Mouse (Mus musculus) gastrocnemius, postnatal 25 days (tissue): ENCODE measurements around the gene Sppl2c. TPM values are rescaled to one million over a fixed set of nuclear protein-coding genes. Genes with fewer than 3 reads are reported as not detected.

Experiments used
- DNase-seq: peaks from one replicate; pipeline ENCODE4 v3.0.0; 2022
- long read RNA-seq, 2 experiments: library from polyadenylated mRNA; stranded (forward); transcript quantifications; one replicate each; pipeline ENCODE4 v2.0.0; 2021
- total RNA-seq, 2 experiments: library from RNA; stranded (reverse); gene quantifications; 1 replicate in 1 of 2; 2 replicates in 1 of 2; pipeline ENCODE4 v1.2.3; 2021

Gene Sppl2c
- total RNA-seq: not detected
- long read RNA-seq, experiment 1: 0 reads
- long read RNA-seq, experiment 2: 0 reads

GRCm38 (mm10) chr11:104186135-104186836 lies at the start of gene Sppl2c:
Gene Sppl2c, plus strand, starts transcription at chr11:104186327.
- no peak for DNase-seq

- DNase-seq: no peak
Observed at GRCm38 (mm10) chr11:104138976-104139375, 47.2 kb upstream of the Sppl2c start.

GRCm38 (mm10) chr11:104144930-104145329 lies 41.2 kb upstream of the Sppl2c start:
- DNase-seq: no peak

GRCm38 (mm10) chr11:104148787-104149186 lies 37.3 kb upstream of the Sppl2c start:
- DNase-seq: no peak

GRCm38 (mm10) chr11:104150911-104151310 lies 35.2 kb upstream of the Sppl2c start:
- DNase-seq: no peak

- DNase-seq: no peak
Observed at GRCm38 (mm10) chr11:104154332-104154731, 31.8 kb upstream of the Sppl2c start.

GRCm38 (mm10) chr11:104154820-104155635 lies 31.1 kb upstream of the Sppl2c start:
- DNase-seq: no peak

- DNase-seq: no peak
Observed at GRCm38 (mm10) chr11:104155899-104156298, 30.2 kb upstream of the Sppl2c start.

GRCm38 (mm10) chr11:104156391-104156790 lies 29.7 kb upstream of the Sppl2c start:
- no peak for DNase-seq

GRCm38 (mm10) chr11:104157603-104158259 lies 28.4 kb upstream of the Sppl2c start:
- peak; percentile 36 for DNase-seq

GRCm38 (mm10) chr11:104158260-104158907 lies 27.7 kb upstream of the Sppl2c start:
- DNase-seq: no peak

GRCm38 (mm10) chr11:104159769-104160272 lies 26.3 kb upstream of the Sppl2c start:
- DNase-seq: no peak

- no peak for DNase-seq
Observed at GRCm38 (mm10) chr11:104161153-104161552, 25.0 kb upstream of the Sppl2c start.

- no peak for DNase-seq
Observed at GRCm38 (mm10) chr11:104164257-104164656, 21.9 kb upstream of the Sppl2c start.

- DNase-seq: no peak
Observed at GRCm38 (mm10) chr11:104171281-104171781, 14.8 kb upstream of the Sppl2c start.

- DNase-seq: no peak
Observed at GRCm38 (mm10) chr11:104178893-104179292, 7.2 kb upstream of the Sppl2c start.

- DNase-seq: no peak
Observed at GRCm38 (mm10) chr11:104179804-104180203, 6.3 kb upstream of the Sppl2c start.

GRCm38 (mm10) chr11:104182141-104182540 lies 4.0 kb upstream of the Sppl2c start:
- DNase-seq: no peak

GRCm38 (mm10) chr11:104186837-104187150 lies 667 bp downstream of the Sppl2c start:
- no peak for DNase-seq

GRCm38 (mm10) chr11:104187766-104188165 lies 1.6 kb downstream of the Sppl2c start:
- no peak for DNase-seq

- no peak for DNase-seq
Observed at GRCm38 (mm10) chr11:104190008-104190407, 3.9 kb downstream of the Sppl2c start.

GRCm38 (mm10) chr11:104195382-104195781 lies 9.3 kb downstream of the Sppl2c start:
- DNase-seq: no peak
